Mouse (Mus musculus): Measurements from ENCODE around the gene Gipc2. TPM values are rescaled to one million over a fixed set of nuclear protein-coding genes. Genes with fewer than 3 reads are reported as not detected.
"Not testable (repeated sequence)": the region's sequence is repeated elsewhere in the genome, so short reads cannot be mapped to it uniquely, and the experiment has no call there.

Gene Gipc2
- polyA plus RNA-seq, 1 experiment from 2014 or later, result 4.6 TPM

DNA sequence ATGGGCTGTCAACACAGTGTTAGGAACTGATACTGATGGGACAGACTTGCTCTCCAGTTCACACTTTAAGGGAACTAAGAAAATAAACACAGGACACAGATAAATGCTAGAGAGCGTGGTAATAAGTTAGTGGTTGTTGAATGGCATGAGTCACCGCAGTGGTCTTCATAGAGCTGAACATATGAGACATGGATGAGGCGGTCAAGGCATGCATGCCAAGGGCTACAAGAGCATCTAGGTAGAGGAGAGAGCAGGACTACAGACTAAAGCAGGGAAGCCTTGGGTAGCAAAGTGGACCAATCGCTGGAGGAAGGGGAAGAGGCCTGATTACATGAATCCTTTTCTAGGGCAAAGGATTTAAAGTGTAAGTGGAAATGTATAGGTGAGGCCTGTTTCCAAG, 41.1 kb upstream of the Gipc2 start:
- Histone ChIP-seq H3K27me3 (replicated peaks; ENCODE audit: control insufficient read depth, insufficient read depth, low read length) (no peaks in the 10 kb centered on the region), H3K4me1 (ENCODE audit: control insufficient read depth, insufficient read depth, low read length) (peaks cover 5% of the 10 kb centered on the region; the same call in 1 of the 2 replicates), H3K4me3 (ENCODE audit: low read depth, low read length) (no peak overlapping the region), H3K27ac (replicated peaks; ENCODE audit: low read depth, low read length) (no peak overlapping the region), H3K9ac (ENCODE audit: low read depth, low read length) (no peak overlapping the region), H3K4me2 (ENCODE audit: low read depth, low read length) (no peak overlapping the region), H3K36me3 (ENCODE audit: control insufficient read depth, insufficient read depth, low read length) (no peaks in the 10 kb centered on the region), H3K9me3 (ENCODE audit: control insufficient read depth, low read length) (no peaks in the 10 kb centered on the region)
- DNase-seq (ENCODE audit: low spot score), result no peak
- no peak for ATAC-seq (ENCODE audit: low read depth)
- WGBS, result 93% methylated on average over 4 of the region's 4 CpGs

- Histone ChIP-seq H3K27me3 (replicated peaks; ENCODE audit: control insufficient read depth, insufficient read depth, low read length) (no peaks in the 10 kb centered on the region), H3K4me3 (ENCODE audit: low read depth, low read length) (no peak overlapping the region), H3K4me1 (ENCODE audit: control insufficient read depth, insufficient read depth, low read length) (peaks cover 5% of the 10 kb centered on the region; the same call in 1 of the 2 replicates), H3K9me3 (ENCODE audit: control insufficient read depth, low read length) (no peaks in the 10 kb centered on the region), H3K9ac (ENCODE audit: low read depth, low read length) (no peak overlapping the region), H3K36me3 (ENCODE audit: control insufficient read depth, insufficient read depth, low read length) (no peaks in the 10 kb centered on the region), H3K4me2 (ENCODE audit: low read depth, low read length) (no peak overlapping the region), H3K27ac (replicated peaks; ENCODE audit: low read depth, low read length) (no peak overlapping the region)
- WGBS, result 81% methylated on average over 3 of the region's 3 CpGs
- DNase-seq (ENCODE audit: low spot score) (no peak), ATAC-seq (ENCODE audit: low read depth) (no peak)
These were observed 38.5 kb upstream of the Gipc2 start for GRCm38 (mm10) chr3:152204577-152204976.

GRCm38 (mm10) chr3:152203996-152204395, 38.0 kb upstream of the Gipc2 start:
- H3K9me3 ChIP-seq (ENCODE audit: control insufficient read depth, low read length), result no peaks in the 10 kb centered on the region
- ATAC-seq (ENCODE audit: low read depth) (no peak), DNase-seq (ENCODE audit: low spot score) (no peak)
- H3K4me3 ChIP-seq (ENCODE audit: low read depth, low read length), result no peak overlapping the region
- no peak overlapping the region for H3K9ac ChIP-seq (ENCODE audit: low read depth, low read length)
- H3K27me3 ChIP-seq (replicated peaks; ENCODE audit: control insufficient read depth, insufficient read depth, low read length), result no peaks in the 10 kb centered on the region
- H3K4me2 ChIP-seq (ENCODE audit: low read depth, low read length), result no peak overlapping the region
- no peaks in the 10 kb centered on the region for H3K36me3 ChIP-seq (ENCODE audit: control insufficient read depth, insufficient read depth, low read length)
- H3K4me1 ChIP-seq (ENCODE audit: control insufficient read depth, insufficient read depth, low read length), result peaks cover 1% of the 10 kb centered on the region; the same call in 1 of the 2 replicates
- WGBS, result 60% methylated on average over 3 of the region's 3 CpGs
- no peak overlapping the region for H3K27ac ChIP-seq (replicated peaks; ENCODE audit: low read depth, low read length)

DNA sequence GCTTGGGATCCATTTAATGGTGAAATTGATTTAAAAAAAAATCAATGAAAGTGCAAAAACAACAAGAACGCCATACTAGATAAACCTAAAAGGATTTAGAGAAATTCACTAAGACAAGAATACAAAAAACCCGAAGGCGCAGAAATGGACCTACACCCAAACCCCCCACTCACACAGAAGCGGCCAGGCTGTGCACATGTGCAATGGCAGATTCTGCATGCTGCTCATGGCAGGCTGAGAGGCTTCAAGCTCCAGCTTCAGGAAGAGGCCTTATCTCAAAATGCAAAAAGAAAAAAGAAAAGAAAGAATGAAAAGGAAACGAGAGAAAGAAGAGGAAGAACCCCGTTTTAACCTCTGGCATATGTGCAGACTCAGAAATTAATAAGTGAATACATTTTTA, 37.4 kb upstream of the Gipc2 start:
- H3K4me2 ChIP-seq (ENCODE audit: low read depth, low read length), result no peak overlapping the region
- H3K4me3 ChIP-seq (ENCODE audit: low read depth, low read length), result no peak overlapping the region
- no peak for ATAC-seq (ENCODE audit: low read depth)
- no peak overlapping the region for H3K9ac ChIP-seq (ENCODE audit: low read depth, low read length)
- H3K9me3 ChIP-seq (ENCODE audit: control insufficient read depth, low read length), result no peaks in the 10 kb centered on the region
- WGBS, result 86% methylated on average over 6 of the region's 6 CpGs
- no peak overlapping the region for H3K27ac ChIP-seq (replicated peaks; ENCODE audit: low read depth, low read length)
- no peaks in the 10 kb centered on the region for H3K27me3 ChIP-seq (replicated peaks; ENCODE audit: control insufficient read depth, insufficient read depth, low read length)
- no peaks in the 10 kb centered on the region for H3K36me3 ChIP-seq (ENCODE audit: control insufficient read depth, insufficient read depth, low read length)
- H3K4me1 ChIP-seq (ENCODE audit: control insufficient read depth, insufficient read depth, low read length), result no peaks in the 10 kb centered on the region
- no peak for DNase-seq (ENCODE audit: low spot score)

DNA sequence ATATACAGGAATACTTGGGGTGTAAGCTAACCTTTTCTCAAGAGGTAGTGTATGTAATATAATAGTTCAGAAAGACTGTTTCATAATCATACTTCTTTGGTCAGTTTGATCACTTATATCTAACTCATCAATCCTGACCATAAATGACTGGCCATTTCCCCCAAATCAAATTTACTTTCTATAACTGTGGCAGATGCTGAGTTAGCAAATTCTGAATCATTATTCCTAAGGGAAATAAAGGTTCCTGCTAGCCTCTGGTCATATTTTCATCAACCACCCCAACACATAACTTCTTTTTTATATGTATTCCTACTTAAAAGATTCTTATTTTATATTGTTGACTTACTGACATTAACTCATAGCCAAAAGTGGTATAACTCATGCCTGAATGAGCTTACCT, 36.9 kb upstream of the Gipc2 start:
- H3K4me1 ChIP-seq (ENCODE audit: control insufficient read depth, insufficient read depth, low read length), result no peaks in the 10 kb centered on the region
- H3K4me3 ChIP-seq (ENCODE audit: low read depth, low read length), result no peak overlapping the region
- no peak for ATAC-seq (ENCODE audit: low read depth)
- no peaks in the 10 kb centered on the region for H3K27me3 ChIP-seq (replicated peaks; ENCODE audit: control insufficient read depth, insufficient read depth, low read length)
- no peak for DNase-seq (ENCODE audit: low spot score)
- H3K9me3 ChIP-seq (ENCODE audit: control insufficient read depth, low read length), result no peaks in the 10 kb centered on the region
- H3K27ac ChIP-seq (replicated peaks; ENCODE audit: low read depth, low read length), result no peak overlapping the region
- H3K4me2 ChIP-seq (ENCODE audit: low read depth, low read length), result no peak overlapping the region
- H3K9ac ChIP-seq (ENCODE audit: low read depth, low read length), result no peak overlapping the region
- no peaks in the 10 kb centered on the region for H3K36me3 ChIP-seq (ENCODE audit: control insufficient read depth, insufficient read depth, low read length)

GRCm38 (mm10) chr3:152201651-152202050, 35.6 kb upstream of the Gipc2 start:
- Histone ChIP-seq H3K9ac (ENCODE audit: low read depth, low read length) (no peak overlapping the region), H3K27ac (replicated peaks; ENCODE audit: low read depth, low read length) (no peak overlapping the region), H3K4me1 (ENCODE audit: control insufficient read depth, insufficient read depth, low read length) (no peaks in the 10 kb centered on the region), H3K4me3 (ENCODE audit: low read depth, low read length) (no peak overlapping the region), H3K27me3 (replicated peaks; ENCODE audit: control insufficient read depth, insufficient read depth, low read length) (no peaks in the 10 kb centered on the region), H3K4me2 (ENCODE audit: low read depth, low read length) (no peak overlapping the region), H3K9me3 (ENCODE audit: control insufficient read depth, low read length) (no peaks in the 10 kb centered on the region), H3K36me3 (ENCODE audit: control insufficient read depth, insufficient read depth, low read length) (no peaks in the 10 kb centered on the region)
- WGBS, result 95% methylated on average over 2 of the region's 2 CpGs
- no peak for ATAC-seq (ENCODE audit: low read depth)
- DNase-seq (ENCODE audit: low spot score), result no peak

GRCm38 (mm10) chr3:152201181-152201580, 35.2 kb upstream of the Gipc2 start:
- ATAC-seq (ENCODE audit: low read depth), result no peak
- H3K9ac ChIP-seq (ENCODE audit: low read depth, low read length), result no peak overlapping the region
- H3K4me3 ChIP-seq (ENCODE audit: low read depth, low read length), result no peak overlapping the region
- WGBS, result 83% methylated on average over 3 of the region's 3 CpGs
- DNase-seq (ENCODE audit: low spot score), result no peak
- H3K36me3 ChIP-seq (ENCODE audit: control insufficient read depth, insufficient read depth, low read length), result no peaks in the 10 kb centered on the region
- no peaks in the 10 kb centered on the region for H3K4me1 ChIP-seq (ENCODE audit: control insufficient read depth, insufficient read depth, low read length)
- H3K4me2 ChIP-seq (ENCODE audit: low read depth, low read length), result no peak overlapping the region
- H3K9me3 ChIP-seq (ENCODE audit: control insufficient read depth, low read length), result no peaks in the 10 kb centered on the region
- no peaks in the 10 kb centered on the region for H3K27me3 ChIP-seq (replicated peaks; ENCODE audit: control insufficient read depth, insufficient read depth, low read length)
- no peak overlapping the region for H3K27ac ChIP-seq (replicated peaks; ENCODE audit: low read depth, low read length)

DNA sequence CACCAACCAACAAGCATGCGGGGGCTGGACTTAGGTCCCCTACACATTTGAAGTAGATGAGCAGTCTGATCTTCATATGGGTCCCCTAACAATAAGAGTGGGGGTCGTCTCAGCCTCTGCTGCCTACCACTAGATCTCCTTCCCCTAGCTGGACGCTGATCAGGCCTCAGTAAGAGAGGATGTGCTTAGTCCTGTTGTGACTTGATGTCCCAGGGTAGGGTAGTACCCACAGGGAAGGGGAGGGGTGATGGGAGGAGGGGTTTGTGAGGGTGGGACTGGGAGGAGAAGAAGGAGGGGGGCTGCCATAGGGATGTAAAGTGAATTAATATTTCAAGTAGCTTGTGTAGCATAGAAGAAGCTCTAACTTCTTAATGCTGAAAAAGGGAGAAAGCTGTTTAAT, 33.1 kb upstream of the Gipc2 start:
- Histone ChIP-seq H3K36me3 (ENCODE audit: control insufficient read depth, insufficient read depth, low read length) (no peaks in the 10 kb centered on the region), H3K9me3 (ENCODE audit: control insufficient read depth, low read length) (no peaks in the 10 kb centered on the region), H3K4me2 (ENCODE audit: low read depth, low read length) (no peak overlapping the region), H3K4me3 (ENCODE audit: low read depth, low read length) (no peak overlapping the region), H3K9ac (ENCODE audit: low read depth, low read length) (no peak overlapping the region), H3K27me3 (replicated peaks; ENCODE audit: control insufficient read depth, insufficient read depth, low read length) (no peaks in the 10 kb centered on the region), H3K27ac (replicated peaks; ENCODE audit: low read depth, low read length) (no peak overlapping the region), H3K4me1 (ENCODE audit: control insufficient read depth, insufficient read depth, low read length) (no peaks in the 10 kb centered on the region)
- ATAC-seq (ENCODE audit: low read depth), result no peak
- DNase-seq (ENCODE audit: low spot score), result no peak
- 66% methylated on average over 3 of the region's 3 CpGs for WGBS

GRCm38 (mm10) chr3:152197246-152197645, 31.2 kb upstream of the Gipc2 start:
- H3K4me1 ChIP-seq (ENCODE audit: control insufficient read depth, insufficient read depth, low read length); H3K36me3 ChIP-seq (ENCODE audit: control insufficient read depth, insufficient read depth, low read length); H3K9ac ChIP-seq (ENCODE audit: low read depth, low read length); H3K4me2 ChIP-seq (ENCODE audit: low read depth, low read length); H3K4me3 ChIP-seq (ENCODE audit: low read depth, low read length); ATAC-seq (ENCODE audit: low read depth); H3K27me3 ChIP-seq (replicated peaks; ENCODE audit: control insufficient read depth, insufficient read depth, low read length); H3K27ac ChIP-seq (replicated peaks; ENCODE audit: low read depth, low read length); H3K9me3 ChIP-seq (ENCODE audit: control insufficient read depth, low read length): not testable (repeated sequence)
- peak; percentile 4 for DNase-seq (ENCODE audit: low spot score)
- WGBS, result 47% methylated on average over 2 of the region's 2 CpGs

All from embryonic facial prominence, embryonic 14.5 days (tissue).